Mouse (Mus musculus) kidney, adult 2 months (tissue): ENCODE results near the gene Themis3.

Experiments
- CTCF ChIP-seq: fragments of 200-500 bp; conservative IDR thresholded peaks from 2 replicates; pipeline ENCODE4 v1.5.1; 2011; ENCODE audit warnings: low read depth, mild to moderate bottlenecking, control low read depth, low read length, moderate library complexity, mixed read lengths; ENCODE audit not compliant: insufficient read depth, insufficient read length
- POLR2A ChIP-seq: fragments of 200-500 bp; IDR thresholded peaks from one replicate; pipeline ENCODE4 v1.6.1; 2011; ENCODE audit warnings: low read depth, low read length, control low read depth

- TF ChIP-seq CTCF (no peak), POLR2A (no peak)
Measured at GRCm38 (mm10) chr17:66516953-66517352, 77.5 kb downstream of the Themis3 start.
